Mouse (Mus musculus) T-helper 1 cell (primary cell): ENCODE measurements around the gene Cnnm4.
"Not testable (repeated sequence)": the region's sequence is repeated elsewhere in the genome, so short reads cannot be mapped to it uniquely, and the experiment has no call there.

ENCODE experiments used
- in situ Hi-C: fragments of 300-600 bp; cut with MboI, MseI; formaldehyde crosslinking; loops from one replicate; pipeline ENCODE4 v1.15.1; 2025; ENCODE audit warnings: high pct_unique_total_duplicates

Cnnm4 gene

DNA sequence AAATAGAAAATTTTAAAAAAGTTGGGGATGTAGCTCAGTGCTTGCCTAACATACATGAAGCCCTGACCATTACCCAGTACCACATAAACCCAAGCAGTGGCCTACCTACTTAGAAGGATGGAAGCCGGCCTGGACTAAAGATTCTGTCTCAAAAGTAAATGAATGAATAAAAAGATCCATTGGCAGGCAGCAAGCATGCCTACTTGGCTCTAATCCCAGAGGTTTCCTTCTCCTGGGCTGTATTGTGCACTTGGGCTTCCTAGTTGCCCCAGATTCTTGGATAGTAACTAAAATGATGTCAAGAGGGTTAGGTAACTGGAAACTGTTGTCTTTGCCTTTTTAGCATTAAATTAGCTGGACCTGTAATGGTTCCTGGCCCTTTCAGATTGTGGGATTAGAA lies 41.9 kb downstream of the Cnnm4 start:
- in situ Hi-C loops: no loop called here

DNA sequence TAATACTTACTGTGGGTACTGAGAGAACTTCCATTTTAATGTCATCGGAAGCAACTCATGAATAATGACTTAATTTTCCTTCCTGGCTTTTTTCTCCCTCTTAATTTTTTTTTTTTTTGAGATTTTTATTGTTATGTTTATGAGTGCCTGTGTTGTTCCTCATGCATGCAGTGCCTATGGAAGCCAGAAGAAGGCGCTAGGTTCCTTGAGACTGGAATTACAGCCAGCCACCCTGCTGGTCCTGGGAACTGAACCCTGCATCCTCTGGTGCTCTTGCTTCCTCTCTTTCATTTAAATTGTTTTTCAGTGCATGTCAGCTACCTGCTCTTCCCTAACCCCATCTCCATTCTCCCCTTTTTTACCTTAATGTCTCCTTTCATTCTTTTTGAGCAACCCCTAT lies 42.3 kb downstream of the Cnnm4 start:
- in situ Hi-C loops: no loop called here

DNA sequence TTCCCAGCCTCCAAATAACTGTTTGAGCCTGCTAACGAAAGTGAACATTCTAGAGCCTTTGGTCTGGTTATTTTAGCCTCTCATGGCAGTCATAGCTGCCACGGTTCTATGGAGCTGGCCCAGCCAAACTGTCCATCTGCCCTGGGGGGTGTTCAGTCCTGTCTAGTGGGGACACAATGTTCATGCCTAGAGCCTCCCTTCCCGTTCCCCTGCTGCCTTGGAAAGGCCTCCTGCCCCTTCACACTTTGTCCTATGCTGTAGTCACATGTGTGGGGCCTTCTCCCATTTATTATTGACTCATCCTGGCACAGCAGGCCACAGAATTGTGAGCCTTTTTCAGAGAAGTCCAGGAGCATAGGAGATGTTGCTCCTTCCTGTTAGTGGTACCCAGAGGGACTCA lies 46.8 kb downstream of the Cnnm4 start:
- in situ Hi-C loops: no loop called here

DNA sequence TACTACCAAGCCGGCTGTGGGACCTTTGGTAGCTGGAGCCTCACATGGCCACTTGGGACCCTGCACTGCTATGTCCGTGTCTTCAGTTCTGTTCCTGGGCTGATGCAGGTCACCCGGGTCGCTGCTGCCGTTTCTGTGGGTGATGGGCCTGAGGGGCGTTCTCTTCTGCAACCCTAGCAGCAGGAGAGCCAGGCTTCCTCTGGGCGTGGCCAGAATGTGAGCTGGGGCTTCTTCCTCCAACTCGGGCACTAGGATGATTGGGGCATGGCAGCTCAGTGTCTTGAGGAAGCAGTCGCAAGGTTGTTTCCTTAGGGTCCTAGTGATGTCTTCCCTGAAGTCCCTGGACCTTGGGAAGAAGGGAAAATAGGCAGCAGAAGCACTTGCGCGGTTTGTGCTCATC lies 48.2 kb downstream of the Cnnm4 start:
- in situ Hi-C loops: no loop called here

DNA sequence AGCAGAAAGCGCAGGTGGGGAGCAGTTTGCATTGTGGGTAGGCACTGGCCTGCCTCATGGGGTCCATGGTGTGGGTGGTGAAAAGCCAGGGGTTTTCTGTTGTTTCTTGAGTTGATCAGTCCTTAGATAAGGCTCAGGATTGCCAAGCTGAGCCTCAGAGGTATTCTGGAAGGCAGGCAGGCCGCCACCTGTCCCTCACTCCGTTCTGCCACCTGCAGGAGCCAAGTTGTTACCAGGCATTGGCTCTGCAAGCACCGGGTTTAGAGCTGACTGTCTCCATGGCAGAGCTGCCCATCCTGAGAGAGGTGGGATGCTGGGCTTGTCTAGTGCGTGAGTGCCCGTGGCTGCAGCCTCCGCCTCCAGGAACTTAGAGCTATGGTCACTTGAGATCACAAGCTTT lies 50.8 kb downstream of the Cnnm4 start:
- in situ Hi-C loops: no loop called here

DNA sequence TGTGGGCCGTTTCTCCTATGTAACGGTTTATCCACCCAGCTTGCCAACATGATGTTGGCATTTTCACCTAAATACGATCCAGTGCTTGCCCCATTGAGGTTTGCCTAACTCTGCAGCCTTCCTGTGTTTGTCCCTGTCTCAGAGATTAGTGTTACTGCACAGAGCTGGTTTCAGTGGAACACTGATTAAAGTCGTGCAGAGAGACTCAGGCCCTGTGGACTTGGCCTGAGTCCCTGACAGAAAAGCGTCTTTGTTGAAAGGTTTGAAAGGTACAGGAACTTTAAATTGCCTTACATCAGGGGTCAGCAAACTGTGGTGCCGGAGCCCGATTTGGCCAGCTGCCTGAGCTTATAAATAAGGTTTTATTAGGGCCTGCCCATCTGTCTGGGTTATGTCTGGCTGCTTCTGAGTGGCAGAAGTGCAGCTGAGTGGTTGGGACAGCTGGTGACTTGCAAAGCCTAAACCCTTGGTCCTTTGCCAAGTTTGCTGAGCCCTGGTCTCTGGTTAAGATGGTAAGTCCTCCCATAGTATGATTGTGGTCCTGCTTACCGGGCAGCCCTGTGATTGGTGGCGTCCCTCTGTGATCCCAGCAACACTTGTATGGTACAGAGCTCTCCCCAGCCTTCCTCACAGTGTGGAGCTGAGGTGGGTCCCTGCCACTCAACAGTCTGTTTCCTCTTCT lies 52.1 kb downstream of the Cnnm4 start:
- in situ Hi-C loops: no loop called here

DNA sequence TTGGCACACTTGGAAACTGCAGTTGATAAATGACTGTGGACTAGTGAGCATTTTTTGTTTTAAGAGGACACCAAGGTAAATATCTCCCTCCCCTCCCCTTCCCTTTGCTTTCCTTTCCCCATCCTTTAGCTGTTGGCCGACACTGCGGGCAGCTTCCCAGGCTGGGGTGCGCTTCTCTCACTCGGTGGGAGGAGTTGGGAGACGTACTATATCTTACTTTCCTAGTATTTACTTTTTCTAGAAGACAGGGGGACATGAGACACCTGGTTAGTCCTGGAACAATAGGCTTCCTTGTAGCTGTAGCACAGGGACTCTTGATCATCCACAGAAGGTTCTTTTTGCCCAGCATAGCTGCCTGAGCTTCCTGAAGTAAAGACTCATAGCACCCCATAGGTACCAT lies 52.6 kb downstream of the Cnnm4 start:
- in situ Hi-C loops: no loop called here

DNA sequence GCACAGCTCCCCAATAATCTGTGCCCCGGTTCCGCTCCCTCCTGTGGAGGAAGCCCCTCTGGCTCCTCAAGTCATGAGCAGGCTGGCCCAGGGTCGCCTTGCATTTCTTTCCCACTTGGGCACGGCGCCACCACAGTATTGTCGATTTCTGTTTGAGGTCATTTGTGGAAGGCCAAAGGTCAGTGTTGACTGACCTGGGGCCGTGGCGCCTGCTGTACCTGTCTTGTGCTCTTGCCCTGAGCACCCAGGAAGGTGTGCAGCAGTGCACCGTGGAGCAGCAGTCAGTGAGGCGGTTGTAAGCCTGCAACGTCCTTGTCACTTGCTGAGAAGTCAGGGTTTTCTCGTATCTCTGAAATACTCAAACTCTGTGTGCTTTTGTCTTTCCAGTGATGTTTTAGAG lies 54.4 kb downstream of the Cnnm4 start:
- in situ Hi-C loops: no loop called here

DNA sequence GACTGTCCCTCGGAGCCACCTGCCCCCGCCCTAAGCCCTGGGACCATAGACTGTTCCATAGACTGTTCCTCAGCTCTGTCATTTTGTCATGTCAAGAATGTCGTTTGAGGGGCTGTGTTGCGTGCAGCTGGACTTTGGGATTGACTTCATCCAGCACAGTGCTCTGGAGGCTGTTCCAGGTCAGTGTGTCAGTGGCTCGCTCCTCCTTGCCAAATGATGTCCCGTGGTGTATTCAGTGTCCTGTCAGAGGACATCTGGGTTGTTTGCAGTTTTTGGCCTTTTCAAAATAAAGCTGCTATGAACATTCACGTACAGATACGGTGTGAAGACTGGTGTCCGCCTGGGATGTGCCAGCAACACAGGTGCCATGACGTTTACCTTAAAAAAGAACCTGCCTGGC lies 55.5 kb downstream of the Cnnm4 start:
- in situ Hi-C loops: no loop called here

DNA sequence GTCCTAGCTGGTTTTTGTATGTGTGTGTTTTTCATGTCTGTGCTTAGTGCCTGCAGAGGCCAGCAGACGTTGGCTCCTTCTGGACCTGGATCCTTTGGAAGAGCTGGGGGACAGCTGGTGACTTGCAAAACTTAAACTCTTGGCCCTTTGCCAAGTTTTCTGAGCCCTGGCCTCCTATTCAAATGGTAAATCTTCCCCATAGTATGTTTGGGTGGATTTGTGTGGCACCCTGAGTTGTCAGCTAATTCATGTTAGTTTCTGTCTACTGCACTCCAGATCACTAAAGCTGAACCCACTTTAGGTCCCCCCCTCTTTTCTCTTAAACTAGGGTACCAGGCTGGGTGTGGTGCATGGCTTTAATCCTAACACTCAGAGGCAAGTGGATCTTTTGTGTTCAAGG lies 56.9 kb downstream of the Cnnm4 start:
- in situ Hi-C loops: no loop called here

DNA sequence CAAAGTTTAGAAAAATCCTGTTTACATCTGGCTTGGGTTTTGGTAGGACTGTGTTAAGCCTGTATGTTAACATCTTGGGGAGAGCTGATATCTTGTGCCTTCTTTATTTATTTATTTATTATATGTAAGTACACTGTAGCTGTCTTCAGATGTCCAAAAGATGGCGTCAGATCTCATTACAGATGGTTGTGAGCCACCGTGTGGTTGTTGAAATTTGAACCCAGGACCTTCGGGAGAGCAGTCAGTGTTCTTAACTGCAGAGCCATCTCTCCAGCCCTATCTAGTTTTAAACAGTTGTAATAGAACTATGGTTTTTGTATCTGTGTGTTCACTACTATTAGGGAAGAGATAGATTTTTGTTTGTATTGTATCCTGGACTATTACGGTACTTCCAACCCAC lies 57.9 kb downstream of the Cnnm4 start:
- in situ Hi-C loops: no loop called here

DNA sequence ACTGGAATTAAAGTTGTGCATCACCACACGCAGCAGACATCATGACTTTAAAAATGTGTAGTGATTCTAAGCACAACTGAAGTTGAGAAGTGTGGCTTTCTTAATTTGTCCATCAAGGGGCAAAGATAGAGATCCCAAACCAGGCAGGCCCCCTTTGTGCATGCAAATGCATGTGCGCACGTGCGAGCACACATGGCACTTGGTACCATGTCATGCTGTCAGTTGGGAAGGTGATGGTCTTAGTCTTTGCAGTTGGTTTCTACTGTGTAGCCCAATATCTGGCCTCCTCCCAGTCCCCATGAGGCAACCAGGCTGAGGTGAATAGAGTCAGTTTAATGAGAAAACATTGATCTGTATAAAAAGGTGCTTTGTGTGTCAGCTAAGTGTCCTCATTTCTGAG lies 58.5 kb downstream of the Cnnm4 start:
- in situ Hi-C loops: no loop called here

DNA sequence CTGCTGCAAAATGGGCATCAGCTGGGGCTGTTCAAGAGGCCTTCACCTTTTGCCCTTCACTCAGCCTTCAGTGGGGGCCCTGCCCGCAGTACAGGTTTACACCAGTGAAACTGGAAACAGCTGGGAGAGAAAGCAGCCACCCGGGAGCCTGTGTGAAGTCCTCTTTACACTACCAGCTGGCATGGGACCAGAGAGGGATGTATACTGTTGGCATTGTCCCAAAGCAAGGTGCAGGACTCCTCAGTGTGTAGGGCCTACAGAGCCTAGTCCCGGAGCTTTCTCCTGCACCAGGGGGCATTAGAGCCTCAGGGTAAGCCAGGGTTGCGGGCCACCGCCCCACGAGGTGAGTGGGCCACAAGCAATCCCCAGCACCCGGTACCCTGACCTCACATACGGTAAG lies 59.1 kb downstream of the Cnnm4 start:
- in situ Hi-C loops: no loop called here

DNA sequence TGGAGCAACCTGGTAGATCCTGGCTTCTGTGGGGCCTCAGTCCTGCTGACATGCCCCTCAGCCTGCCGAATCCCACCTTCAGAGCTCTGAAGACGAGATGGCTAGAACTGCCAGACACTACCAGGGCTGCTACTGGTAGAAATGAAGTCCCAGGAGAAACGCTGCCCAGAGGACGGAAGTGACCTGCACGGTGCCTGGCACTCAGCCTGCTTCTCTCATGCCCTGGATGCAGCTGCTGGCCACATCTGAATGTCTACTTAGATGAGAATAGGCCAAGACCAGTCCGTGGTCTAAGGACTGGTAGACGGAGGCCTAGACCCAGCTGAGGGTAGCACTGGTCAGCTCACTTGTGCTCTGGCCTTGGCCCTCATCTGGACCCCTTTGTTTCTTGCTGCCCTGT lies 59.5 kb downstream of the Cnnm4 start:
- in situ Hi-C loops: no loop called here

DNA sequence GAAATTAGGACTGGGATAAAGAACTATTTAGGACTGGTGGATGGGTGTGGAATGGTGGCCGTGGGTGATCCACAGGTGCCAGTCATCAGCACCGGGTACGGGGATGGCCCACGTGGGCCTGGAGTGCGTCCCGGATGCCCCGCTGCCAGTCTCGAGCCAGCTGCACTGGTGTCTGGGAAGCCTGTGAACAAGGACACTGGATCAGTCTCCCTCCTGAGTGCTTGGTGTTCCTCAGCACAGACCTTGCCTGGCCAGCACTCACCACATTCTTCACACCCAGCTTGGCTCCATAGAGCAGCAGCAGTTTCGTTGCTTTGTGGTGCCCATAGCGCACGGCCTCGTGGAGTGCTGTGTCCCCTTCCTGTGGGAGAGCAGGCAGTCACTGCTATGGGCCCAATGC lies 60.0 kb downstream of the Cnnm4 start:
- in situ Hi-C loops: no loop called here

DNA sequence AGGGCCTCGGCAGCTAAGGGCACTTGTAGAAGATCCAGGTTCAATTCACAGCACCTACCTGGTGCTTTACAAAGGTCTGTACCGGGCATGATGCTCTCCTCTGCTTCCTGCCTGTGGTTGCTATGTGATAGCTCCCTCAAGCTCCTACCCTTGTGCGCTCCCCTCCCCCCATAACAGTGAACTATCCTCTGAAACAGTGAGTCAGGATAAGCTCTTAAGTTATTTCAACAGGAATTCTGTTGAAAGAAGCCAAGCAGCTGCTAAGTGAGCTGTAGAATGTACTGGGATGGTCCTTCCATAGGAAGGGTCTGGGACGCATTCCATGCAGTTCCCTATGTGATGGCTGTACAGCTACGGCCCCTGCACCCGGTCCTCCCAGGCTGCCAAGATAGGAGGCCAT lies 62.1 kb downstream of the Cnnm4 start:
- in situ Hi-C loops: no loop called here

DNA sequence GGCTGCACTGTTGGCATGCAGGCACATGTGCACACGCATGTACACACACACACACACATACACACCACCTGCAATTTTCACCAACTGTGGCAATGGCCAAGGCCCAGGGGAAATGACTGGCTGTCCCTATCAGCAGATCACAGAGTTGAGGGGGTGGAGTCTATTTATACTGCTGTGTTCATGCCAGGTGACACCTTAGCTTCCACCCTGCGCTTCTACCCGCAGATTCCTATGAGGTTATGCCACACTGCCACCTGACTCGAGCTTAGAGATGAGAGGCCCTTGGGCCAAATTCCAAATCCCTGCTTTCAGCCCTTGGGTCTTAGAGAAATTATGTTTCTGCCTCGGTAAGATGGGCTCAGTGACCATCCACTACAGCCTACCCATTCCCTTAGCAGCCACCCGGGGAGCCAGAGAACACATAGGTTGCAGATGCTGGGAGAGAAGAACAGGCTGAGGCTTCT lies 63.2 kb downstream of the Cnnm4 start:
- in situ Hi-C loops: no loop called here

DNA sequence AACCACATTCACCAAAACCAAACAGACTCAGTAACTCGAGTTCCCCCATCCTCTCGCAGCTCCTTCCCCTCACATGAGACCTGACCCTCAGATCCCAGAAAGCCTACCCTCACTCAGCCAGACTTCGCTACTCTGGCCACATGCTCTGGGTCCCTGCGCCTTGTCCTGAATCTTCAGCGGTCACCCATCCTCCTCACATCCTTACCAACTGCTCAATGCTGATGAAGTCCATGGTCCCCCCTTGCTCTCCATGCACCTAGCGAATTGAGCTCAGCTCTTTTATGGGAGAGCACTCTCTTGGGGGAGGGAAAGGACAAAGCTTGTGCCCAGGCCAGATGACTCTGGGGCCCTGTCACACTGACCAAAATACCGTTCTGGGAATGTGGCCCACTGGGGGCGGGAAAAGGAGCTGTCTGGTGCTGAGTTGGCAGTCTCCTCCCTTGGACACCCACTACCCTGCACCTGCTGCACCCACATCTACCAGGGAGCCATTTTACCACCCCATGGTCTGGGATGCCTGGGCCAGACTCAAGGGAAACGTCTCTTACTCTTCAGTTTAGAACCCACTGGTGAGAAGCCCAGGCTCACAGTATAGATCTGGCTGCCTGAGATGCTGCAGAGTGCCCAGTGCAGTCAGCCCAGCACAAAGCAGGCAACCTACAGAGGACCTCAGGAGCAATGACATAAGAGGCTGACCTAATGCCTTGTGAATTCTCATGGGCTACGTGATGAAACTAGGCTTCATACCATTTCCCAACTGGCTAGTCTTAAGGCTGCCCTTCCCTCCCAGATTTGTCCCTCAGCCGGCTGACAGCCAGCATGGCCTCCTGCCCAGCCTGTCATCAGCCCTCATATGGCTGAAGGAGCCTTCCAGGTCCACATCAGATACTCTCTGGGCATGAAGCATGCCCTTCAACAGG lies 64.3 kb downstream of the Cnnm4 start:
- in situ Hi-C loops: no loop called here

DNA sequence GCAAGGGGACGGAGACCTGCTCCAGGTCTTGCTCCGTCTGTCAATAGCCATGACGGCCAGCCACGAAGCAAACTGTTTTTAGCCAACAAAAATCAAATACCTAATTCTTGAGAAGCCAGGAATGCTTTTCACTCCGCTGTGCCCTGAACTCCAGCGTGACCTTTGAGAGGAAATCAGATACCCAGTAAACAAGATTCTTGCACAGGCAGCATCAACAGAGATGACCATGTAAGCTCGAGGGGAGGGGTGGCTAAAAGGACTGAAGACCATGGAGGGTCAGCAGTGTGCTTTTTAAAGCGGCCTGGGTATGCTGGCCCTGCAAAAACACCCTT lies 64.9 kb downstream of the Cnnm4 start:
- in situ Hi-C loops: no loop called here

DNA sequence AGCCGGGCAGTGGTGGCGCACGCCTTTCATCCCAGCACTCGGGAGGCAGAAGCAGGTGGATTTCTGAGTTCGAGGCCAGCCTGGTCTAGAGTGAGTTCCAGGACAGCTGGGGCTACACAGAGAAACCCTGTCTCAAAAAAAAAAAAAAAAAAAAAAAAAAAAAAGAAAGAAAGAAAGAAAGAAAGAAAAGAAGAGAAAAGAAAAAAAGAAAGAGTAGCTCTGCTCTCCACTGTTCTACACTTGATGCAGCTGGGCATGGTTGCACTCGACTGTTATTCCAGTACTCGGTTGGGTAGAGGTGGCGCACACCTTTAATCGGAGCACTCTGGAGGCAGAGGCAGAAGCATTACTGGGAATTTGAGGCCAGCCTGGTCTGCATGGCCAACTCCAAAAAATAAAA lies 65.4 kb downstream of the Cnnm4 start, which contains the start of gene Ankrd23:
Gene Ankrd23, minus strand, starts transcription at position 101 of the 400 bp plus-strand sequence.
- in situ Hi-C loops: not testable (repeated sequence)

DNA sequence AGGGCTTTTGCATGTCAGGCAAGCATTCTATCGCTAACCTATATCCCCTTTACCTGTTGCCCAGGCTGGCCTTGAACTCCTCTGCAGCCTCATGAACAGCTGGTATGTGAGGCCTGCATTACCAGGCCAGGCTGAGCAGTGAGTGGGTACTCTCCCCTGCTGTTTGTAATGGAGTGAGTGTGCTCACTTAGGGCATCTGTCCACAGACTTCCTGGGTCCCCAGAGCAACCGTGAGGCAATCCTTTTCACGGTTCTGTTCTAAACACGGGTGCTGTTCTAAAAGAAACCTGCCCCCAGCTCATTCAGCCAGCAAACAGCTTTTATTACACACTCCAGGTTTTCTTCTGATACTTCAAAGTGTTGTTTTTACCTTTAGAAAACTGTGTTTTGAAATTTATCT lies 67.3 kb downstream of the Cnnm4 start:
- in situ Hi-C loops: no loop called here

DNA sequence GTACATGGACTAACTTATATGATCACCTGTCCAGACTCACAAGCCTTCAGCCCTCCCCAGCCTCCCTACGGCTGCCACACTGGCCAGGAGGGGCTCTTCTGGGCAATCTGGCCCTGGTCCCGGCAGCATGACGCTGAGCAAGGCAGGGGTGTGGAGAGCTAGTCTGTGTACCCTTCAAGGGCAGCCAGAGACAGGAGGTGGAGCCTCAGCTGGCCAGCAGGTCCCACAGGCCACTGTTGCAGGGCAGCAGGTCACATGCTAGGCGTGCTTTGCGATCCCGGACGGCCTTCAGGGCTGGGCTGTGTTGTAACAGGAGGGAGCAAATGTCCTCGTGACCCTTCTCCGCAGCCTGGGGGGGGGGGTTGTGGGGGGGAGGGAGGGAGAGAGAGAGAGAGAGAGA lies 67.8 kb downstream of the Cnnm4 start, which contains the start of gene Gm42417:
Gene Gm42417, minus strand, starts transcription at position 244 of the 400 bp plus-strand sequence.
- in situ Hi-C loops: no loop called here

DNA sequence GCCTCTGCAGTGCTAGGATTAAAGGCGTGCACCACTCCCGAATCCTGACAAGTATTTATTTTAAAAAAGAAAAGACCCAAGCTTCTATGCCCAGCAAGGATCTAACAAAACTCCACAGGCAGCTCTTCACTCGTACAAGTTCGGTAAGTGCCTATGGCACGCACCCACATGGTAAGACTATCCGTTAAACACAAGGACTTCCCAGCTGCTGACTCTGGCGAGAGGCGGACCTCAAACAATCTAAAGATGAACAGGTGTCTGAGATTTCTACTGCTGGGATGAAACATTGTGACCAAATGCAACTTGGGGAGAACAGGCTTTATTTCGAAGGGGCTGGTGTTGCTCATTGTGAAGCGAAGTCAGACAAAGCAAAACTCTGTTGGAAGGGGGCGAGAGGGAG lies 68.7 kb downstream of the Cnnm4 start:
- in situ Hi-C loops: no loop called here
